Mouse (Mus musculus): ENCODE data around the gene AY761184. TPM values are rescaled to one million over a fixed set of nuclear protein-coding genes. Genes with fewer than 3 reads are reported as not detected.

The AY761184 gene
- not detected in 2 replicates for polyA plus RNA-seq (2015; fragmentation: Nextera tagmentation; extraction: Ambion mirVana)

DNA sequence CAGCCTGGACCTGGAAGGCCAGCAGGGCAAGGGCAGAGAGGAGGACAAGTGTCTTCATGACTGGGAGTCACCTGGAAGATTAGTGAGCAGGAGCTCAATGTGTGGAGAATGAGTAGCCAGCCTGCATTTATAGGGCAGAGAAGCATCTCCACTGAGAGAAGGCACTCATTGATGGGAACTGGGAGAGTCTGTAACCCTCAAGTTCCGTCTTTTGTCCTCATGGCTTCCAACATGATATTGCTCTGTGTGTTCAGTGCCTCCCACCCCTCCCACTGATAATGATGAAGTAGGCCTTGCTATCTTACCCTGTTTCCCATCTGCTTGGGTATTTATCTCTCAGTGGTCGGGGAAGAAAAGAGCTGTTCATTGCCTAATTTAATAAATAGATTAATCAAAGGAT lies at the start of gene AY761184:
TSS of gene AY761184 (minus strand) at position 101 of the 400 bp plus-strand sequence.

DNA sequence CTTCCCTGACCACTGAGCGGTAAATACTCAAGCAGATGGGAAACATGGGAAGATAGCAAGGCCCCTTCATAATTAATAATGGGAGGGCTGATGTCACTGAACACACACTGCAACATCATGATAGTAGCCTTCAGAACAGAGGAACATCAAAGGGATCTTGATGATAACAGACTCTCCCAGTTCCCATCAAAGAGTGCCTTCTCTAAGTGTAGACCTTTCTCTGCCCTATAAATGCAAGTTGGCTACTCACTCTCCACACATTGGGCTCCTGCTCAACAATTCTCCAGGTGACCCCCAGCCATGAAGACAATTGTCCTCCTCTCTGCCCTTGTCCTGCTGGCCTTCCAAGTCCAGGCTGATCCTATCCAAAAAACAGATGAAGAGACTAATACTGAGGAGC lies 37.9 kb downstream of the AY761184 start, which contains the start of gene Defa34:
TSS of gene Defa34 (plus strand) at position 301 of the 400 bp plus-strand sequence.

DNA sequence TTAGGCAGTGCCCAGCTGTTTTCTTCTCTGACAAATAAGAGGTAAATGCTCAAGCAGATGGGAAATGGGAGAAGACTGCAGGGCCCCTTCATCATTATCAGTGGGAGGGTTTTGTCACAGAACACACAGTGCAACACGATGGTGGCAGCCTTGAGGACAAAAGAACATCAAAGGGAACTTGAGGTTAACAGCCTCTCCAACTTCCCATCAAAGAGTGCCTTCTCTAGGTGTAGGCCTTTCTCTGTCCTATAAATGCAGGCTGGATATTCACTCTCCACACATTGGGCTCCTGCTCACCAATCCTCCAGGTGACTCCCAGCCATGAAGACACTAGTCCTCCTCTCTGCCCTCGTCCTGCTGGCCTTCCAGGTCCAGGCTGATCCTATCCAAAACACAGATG lies 48.0 kb downstream of the AY761184 start, which contains the start of gene Defa17:
TSS of gene Defa17 (plus strand) at position 301 of the 400 bp plus-strand sequence.

Other genes starting within 250 kb of the AY761184 start
- gene Gm7849, start 247.1 kb downstream of the AY761184 start, polyA plus RNA-seq (2015; fragmentation: Nextera tagmentation; extraction: Ambion mirVana), result not detected in 2 replicates
- gene Defa20, start 194.4 kb downstream of the AY761184 start, polyA plus RNA-seq (2015; fragmentation: Nextera tagmentation; extraction: Ambion mirVana), result not detected in 2 replicates
- not detected in 2 replicates for gene Defa32, start 174.6 kb downstream of the AY761184 start, polyA plus RNA-seq (2015; fragmentation: Nextera tagmentation; extraction: Ambion mirVana)
- not detected in 2 replicates for gene Defa37, start 138.3 kb downstream of the AY761184 start, polyA plus RNA-seq (2015; fragmentation: Nextera tagmentation; extraction: Ambion mirVana)
- gene Defa28, start 120.6 kb downstream of the AY761184 start, polyA plus RNA-seq (2015; fragmentation: Nextera tagmentation; extraction: Ambion mirVana), result not detected in 2 replicates
- gene Gm7861, start 109.1 kb downstream of the AY761184 start, polyA plus RNA-seq (2015; fragmentation: Nextera tagmentation; extraction: Ambion mirVana), result not detected in 2 replicates
- not detected in 2 replicates for gene Defa26, start 85.5 kb downstream of the AY761184 start, polyA plus RNA-seq (2015; fragmentation: Nextera tagmentation; extraction: Ambion mirVana)
- gene Defa17, start 47.9 kb downstream of the AY761184 start, polyA plus RNA-seq (2015; fragmentation: Nextera tagmentation; extraction: Ambion mirVana), result not detected in 2 replicates
- not detected in 2 replicates for gene Defa34, start 37.8 kb downstream of the AY761184 start, polyA plus RNA-seq (2015; fragmentation: Nextera tagmentation; extraction: Ambion mirVana)
- not detected in 2 replicates for gene Defa24, start 30.8 kb upstream of the AY761184 start, polyA plus RNA-seq (2015; fragmentation: Nextera tagmentation; extraction: Ambion mirVana)
- not detected in 2 replicates for gene Defb50, start 119.9 kb upstream of the AY761184 start, polyA plus RNA-seq (2015; fragmentation: Nextera tagmentation; extraction: Ambion mirVana)
- not detected in 2 replicates for gene Defb2, start 136.3 kb upstream of the AY761184 start, polyA plus RNA-seq (2015; fragmentation: Nextera tagmentation; extraction: Ambion mirVana)
- gene Defb10, start 155.3 kb upstream of the AY761184 start, polyA plus RNA-seq (2015; fragmentation: Nextera tagmentation; extraction: Ambion mirVana), result not detected in 2 replicates
- gene Defb9, start 181.8 kb upstream of the AY761184 start, polyA plus RNA-seq (2015; fragmentation: Nextera tagmentation; extraction: Ambion mirVana), result not detected in 2 replicates
- not detected in 2 replicates for gene Defb11, start 202.8 kb upstream of the AY761184 start, polyA plus RNA-seq (2015; fragmentation: Nextera tagmentation; extraction: Ambion mirVana)
- gene Defb15, start 229.1 kb upstream of the AY761184 start, polyA plus RNA-seq (2015; fragmentation: Nextera tagmentation; extraction: Ambion mirVana), result not detected in 2 replicates
- gene Defb35, start 234.7 kb upstream of the AY761184 start, polyA plus RNA-seq (2015; fragmentation: Nextera tagmentation; extraction: Ambion mirVana), result not detected in 2 replicates
- gene Defb13, start 243.1 kb upstream of the AY761184 start, polyA plus RNA-seq (2015; fragmentation: Nextera tagmentation; extraction: Ambion mirVana), result not detected in 2 replicates